Mouse (Mus musculus): Measurements from ENCODE around the gene Stk16. TPM values are rescaled to one million over a fixed set of nuclear protein-coding genes. Genes with fewer than 3 reads are reported as not detected.
A peak's percentile ranks its signal among the peaks of the same experiment; 100 is the strongest.

Gene Stk16
- polyA plus RNA-seq, 1 experiment from 2014 or later, result 181 TPM

DNA sequence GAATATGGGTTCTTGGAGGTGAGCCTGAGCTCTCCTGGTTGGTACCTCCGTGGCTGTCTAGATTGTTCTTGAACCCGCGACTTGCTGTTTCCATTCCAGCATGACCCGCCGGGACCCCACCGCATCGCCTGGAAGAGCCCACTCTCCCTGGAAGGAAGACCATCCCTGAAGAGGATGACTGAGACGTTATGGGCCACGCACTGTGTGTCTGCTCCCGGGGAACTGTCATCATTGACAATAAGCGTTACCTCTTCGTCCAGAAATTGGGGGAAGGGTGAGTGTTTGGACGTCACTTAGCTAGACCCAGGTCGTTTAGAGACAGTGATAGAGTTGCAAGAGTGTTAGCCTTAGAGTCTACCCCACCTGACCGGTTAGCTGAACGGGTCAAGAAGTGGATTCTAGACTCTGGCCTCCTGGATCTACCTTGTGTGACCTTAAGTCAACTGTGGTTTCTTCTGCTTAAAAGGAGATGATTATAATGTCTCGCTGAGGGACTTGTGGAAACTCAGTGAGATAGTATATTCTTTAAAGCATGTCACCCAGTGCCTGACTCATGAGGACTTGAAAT, 587 bp downstream of the Stk16 start:
- DNase-seq (ENCODE audit: low read depth, low spot score), result no peak
- no peak for ATAC-seq
- H3K27me3 ChIP-seq, result no peaks in the 10 kb centered on the region
- CTCF ChIA-PET, result interaction anchor here (1.0 kb wide), 1 partner anchor 40 kb away, joined by 3 read pairs; no protein-coding TSS in a partner anchor
- TF ChIP-seq CTCF (IDR thresholded peaks at IDR 0.05), result no peak
- POLR2A ChIA-PET, result interaction anchor here (0.9 to 1.3 kb wide), 2 partner anchors 26 to 38 kb away, joined by 3 read pairs; no protein-coding TSS in a partner anchor
- in situ Hi-C loops (cut with MboI; ENCODE audit: low pct_unique_long_range_greater_than_20kb), result no loop called here

DNA sequence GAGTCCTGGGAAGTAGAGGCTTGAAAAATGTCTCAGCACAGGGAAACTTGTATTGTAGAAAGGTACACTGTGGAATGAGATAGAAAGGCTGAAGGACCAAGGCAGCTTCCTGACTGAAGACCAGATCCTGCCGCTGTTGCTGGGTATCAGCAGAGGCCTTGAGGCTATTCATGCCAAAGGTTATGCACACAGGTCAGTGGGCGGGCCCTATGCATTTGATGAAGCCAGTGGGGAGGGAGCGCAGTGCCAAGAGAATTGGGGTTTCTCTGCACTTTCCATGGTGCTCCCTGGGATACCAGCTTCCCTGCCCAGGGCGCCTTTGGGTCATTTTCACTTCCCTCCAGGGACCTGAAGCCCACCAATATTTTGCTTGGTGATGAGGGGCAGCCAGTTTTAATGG, 1.9 kb downstream of the Stk16 start:
- in situ Hi-C loops (cut with MboI; ENCODE audit: low pct_unique_long_range_greater_than_20kb), result no loop called here
- ChIA-PET CTCF (no interaction called here), POLR2A (no interaction called here)
- DNase-seq (ENCODE audit: low read depth, low spot score) (no peak), ATAC-seq (no peak)
- no peak for TF ChIP-seq CTCF (IDR thresholded peaks at IDR 0.05)
- no peaks in the 10 kb centered on the region for H3K27me3 ChIP-seq

DNA sequence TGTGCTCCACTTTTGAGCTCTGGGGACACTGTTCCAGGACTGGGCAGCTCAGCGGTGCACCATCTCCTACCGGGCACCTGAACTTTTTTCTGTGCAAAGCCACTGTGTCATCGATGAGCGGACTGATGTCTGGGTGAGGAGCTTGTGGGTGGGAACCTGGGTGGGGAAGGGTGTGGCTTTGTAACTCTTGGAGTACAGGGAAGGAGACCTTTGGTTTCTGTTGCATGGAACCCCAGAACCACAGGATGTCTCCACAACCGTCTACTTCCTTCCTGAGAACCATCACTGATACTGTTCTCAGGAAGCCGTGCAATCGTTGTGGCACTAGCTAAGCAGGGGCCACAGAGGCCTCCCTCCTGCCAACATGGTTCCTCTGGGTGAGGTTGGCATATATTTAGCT, 2.5 kb downstream of the Stk16 start:
- no peak for DNase-seq (ENCODE audit: low read depth, low spot score)
- no peak for ATAC-seq
- no peak for TF ChIP-seq CTCF (IDR thresholded peaks at IDR 0.05)
- no peaks in the 10 kb centered on the region for H3K27me3 ChIP-seq
- in situ Hi-C loops (cut with MboI; ENCODE audit: low pct_unique_long_range_greater_than_20kb), result no loop called here
- POLR2A ChIA-PET, result interaction anchor here (1.7 kb wide), 1 partner anchor 21 kb away, joined by 7 read pairs; the partner anchor contains the start of genes Ankzf1 and Atg9a
- CTCF ChIA-PET, result interaction anchor here (2.2 kb wide), 1 partner anchor 38 kb away, joined by 6 read pairs; no protein-coding TSS in a partner anchor

DNA sequence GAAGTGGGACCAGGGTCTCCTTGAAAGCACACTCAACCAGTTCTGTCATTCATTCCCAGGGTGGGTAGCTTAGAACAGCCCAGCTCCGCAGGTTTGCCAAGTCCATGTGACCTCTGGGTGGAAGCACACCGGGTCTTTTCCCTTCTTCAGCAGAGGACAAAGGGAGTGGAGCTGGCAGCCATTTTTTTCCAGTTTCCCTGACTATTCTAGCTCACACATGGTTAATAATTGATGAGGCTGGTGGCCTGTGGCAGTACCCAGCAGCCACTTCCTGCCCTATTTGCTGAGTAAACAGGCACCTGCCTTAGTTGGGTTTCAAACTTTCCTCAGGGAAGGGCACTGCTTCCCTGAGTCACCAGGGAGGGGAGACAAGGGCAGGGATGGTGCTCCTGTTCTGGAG, 3.8 kb downstream of the Stk16 start:
- ATAC-seq, result peak; percentile 86
- ChIA-PET CTCF (interaction anchor here (0.9 to 2.2 kb wide), 3 partner anchors 21 to 37 kb away, joined by 3 to 6 read pairs (median 4); no protein-coding TSS in a partner anchor), POLR2A (interaction anchor here (1.5 to 1.7 kb wide), 2 partner anchors 22 kb away, joined by 7 to 8 read pairs; partner anchors contain the start of genes Ankzf1, Atg9a and Dnajb2)
- no peak for TF ChIP-seq CTCF (IDR thresholded peaks at IDR 0.05)
- peak; percentile 79 for DNase-seq (ENCODE audit: low read depth, low spot score)
- H3K27me3 ChIP-seq, result no peaks in the 10 kb centered on the region
- in situ Hi-C loops (cut with MboI; ENCODE audit: low pct_unique_long_range_greater_than_20kb), result no loop called here

DNA sequence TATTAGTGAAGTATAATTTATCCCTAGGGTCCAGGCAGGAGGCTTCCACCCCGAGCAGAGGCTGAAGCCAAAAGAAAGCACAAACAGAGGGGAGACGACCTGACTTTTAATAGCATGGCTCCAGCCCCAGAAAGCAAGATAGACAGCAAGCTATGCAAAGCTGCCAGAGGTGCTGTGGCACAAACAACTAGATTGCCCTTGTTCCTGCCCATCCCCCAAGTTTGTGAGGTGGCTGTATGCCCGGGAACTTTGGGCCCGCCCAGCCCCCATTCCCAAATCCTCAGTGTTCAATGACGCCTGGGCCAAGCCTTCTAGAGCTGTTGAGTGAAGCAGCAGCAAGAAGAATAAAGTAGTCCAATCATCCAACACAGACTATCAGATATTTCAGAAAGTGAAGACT, 4.2 kb downstream of the Stk16 start:
- DNase-seq (ENCODE audit: low read depth, low spot score) (no peak), ATAC-seq (no peak)
- TF ChIP-seq CTCF (IDR thresholded peaks at IDR 0.05), result no peak
- POLR2A ChIA-PET, result interaction anchor here (1.5 kb wide), 1 partner anchor 21 kb away, joined by 8 read pairs; the partner anchor contains the start of gene Dnajb2
- CTCF ChIA-PET, result interaction anchor here (0.9 to 2.2 kb wide), 3 partner anchors 20 to 37 kb away, joined by 3 to 6 read pairs (median 4); no protein-coding TSS in a partner anchor
- H3K27me3 ChIP-seq, result no peaks in the 10 kb centered on the region
- in situ Hi-C loops (cut with MboI; ENCODE audit: low pct_unique_long_range_greater_than_20kb), result no loop called here

DNA sequence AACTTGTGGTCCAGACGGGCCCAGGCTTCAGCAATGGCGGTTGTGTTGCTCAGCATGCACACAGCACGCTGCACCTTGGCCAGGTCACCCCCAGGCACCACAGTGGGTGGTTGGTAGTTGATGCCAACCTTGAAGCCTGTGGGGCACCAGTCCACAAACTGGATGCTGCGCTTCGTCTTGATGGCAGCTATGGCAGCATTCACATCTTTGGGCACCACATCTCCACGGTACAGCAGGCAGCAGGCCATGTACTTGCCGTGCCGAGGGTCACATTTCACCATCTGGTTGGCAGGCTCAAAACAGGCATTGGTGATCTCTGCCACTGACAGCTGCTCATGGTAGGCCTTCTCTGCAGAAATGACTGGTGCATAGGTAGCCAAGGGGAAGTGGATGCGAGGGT, 5.1 kb downstream of the Stk16 start:
- DNase-seq (ENCODE audit: low read depth, low spot score) (no peak), ATAC-seq (no peak)
- in situ Hi-C loops (cut with MboI; ENCODE audit: low pct_unique_long_range_greater_than_20kb), result no loop called here
- ChIA-PET CTCF (interaction anchor here (1.2 kb wide), 1 partner anchor 20 kb away, joined by 3 read pairs; the partner anchor contains the start of gene Dnajb2), POLR2A (no interaction called here)
- no peak for TF ChIP-seq CTCF (IDR thresholded peaks at IDR 0.05)
- H3K27me3 ChIP-seq, result no peaks in the 10 kb centered on the region

DNA sequence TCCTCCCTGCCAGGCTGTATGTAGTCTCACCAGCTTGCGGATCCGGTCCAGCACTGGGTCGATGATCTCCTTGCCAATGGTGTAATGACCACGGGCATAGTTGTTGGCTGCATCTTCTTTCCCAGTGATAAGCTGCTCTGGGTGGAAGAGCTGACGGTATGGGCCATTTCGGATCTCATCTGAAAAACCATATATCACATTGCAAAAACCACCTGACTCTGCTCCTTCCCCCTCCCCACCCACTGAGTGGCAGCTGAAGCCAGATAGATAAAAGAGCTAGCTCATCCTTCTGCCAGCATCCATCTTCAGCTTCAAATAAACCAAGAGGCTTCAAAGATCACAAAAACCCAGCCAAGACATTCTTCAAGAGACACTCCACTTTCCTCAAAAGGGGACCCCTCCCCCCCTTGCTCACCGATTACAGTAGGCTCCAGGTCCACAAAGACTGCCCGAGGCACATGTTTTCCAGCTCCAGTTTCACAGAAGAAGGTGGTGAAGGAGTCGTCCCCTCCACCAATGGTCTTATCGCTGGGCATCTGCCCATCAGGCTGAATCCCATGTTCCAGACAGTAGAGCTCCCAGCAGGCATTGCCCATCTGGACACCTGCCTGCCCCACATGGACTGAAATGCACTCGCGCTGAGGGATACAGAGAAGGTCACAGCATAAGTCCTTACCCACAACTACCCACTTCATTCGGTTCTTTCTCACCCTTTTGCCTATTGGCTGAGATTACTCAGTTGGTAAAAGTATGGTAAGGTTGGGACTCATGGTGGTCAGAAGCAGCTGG, 6.4 kb downstream of the Stk16 start:
- ATAC-seq (no peak), DNase-seq (ENCODE audit: low read depth, low spot score) (no peak)
- no peaks in the 10 kb centered on the region for H3K27me3 ChIP-seq
- in situ Hi-C loops (cut with MboI; ENCODE audit: low pct_unique_long_range_greater_than_20kb), result no loop called here
- POLR2A ChIA-PET, result interaction anchor here (1.8 to 2.9 kb wide), 2 partner anchors 19 to 22 kb away, joined by 5 to 13 read pairs; partner anchors contain the start of gene Dnajb2
- TF ChIP-seq CTCF (IDR thresholded peaks at IDR 0.05), result no peak
- CTCF ChIA-PET, result interaction anchor here (1.1 to 1.2 kb wide), 2 partner anchors 17 to 37 kb away, joined by 3 to 4 read pairs; no protein-coding TSS in a partner anchor

DNA sequence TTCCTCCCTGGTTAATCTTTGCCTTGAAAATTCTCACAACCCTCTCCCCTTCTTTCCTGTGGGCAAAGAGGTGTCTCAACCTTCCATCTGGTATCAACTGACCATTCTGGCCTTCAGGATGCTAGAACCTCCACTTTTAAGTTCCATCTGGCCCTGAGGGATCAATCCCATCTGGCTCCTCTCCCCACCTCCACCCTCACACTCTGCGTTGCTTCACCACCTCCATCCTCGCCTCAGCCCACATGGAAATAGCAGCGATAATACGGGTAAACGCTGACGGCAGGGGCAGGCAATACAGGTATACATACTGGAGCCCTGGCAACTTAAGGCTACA, 7.2 kb downstream of the Stk16 start:
- H3K27me3 ChIP-seq, result no peaks in the 10 kb centered on the region
- CTCF ChIA-PET, result no interaction called here
- in situ Hi-C loops (cut with MboI; ENCODE audit: low pct_unique_long_range_greater_than_20kb), result no loop called here
- POLR2A ChIA-PET, result interaction anchor here (1.8 to 2.9 kb wide), 2 partner anchors 18 to 21 kb away, joined by 5 to 13 read pairs; partner anchors contain the start of gene Dnajb2
- no peak for DNase-seq (ENCODE audit: low read depth, low spot score)
- no peak for TF ChIP-seq CTCF (IDR thresholded peaks at IDR 0.05)
- ATAC-seq, result no peak

DNA sequence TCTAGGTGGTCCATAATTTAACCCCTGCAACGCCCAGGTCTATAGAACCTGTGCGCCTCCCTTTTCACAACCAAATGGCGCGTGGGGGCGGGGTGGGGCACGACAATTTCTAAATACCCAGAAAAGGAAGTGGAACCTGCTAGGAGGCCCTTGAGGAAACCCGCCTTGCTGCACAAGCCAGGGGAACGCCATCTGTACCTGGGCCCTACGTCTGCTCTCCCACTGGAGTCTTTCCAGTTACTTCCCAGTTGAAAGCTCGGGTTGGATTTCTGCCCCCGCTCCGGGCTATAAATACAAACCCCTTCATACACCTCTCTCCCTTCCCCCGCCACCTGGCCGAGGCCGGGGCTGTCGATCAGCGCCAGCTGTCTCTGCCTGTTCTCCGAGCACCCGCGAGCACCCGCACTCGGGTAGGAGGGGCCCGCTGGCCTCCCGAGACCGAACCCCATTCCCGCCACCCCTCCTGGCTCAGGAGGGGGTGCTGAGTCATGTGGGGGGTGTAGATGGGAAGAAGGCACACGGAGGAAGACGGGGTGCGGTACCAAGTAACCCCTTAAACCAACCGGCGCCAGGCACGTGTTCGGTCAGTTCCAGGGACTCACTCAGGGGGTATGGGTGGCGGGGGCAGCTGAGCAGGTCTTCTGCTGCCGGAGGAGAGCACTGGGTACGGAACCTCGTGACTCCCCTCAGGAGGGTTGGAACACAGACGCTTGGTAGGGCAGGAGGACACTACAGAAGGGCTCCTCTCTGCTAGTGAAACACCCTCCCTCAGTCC, 7.8 kb downstream of the Stk16 start:
- DNase-seq (ENCODE audit: low read depth, low spot score) (no peak), ATAC-seq (no peak)
- POLR2A ChIA-PET, result interaction anchor here (0.9 to 2.9 kb wide), 4 partner anchors 12 to 20 kb away, joined by 5 to 13 read pairs (median 6); partner anchors contain the start of genes A630095N17Rik and Dnajb2
- TF ChIP-seq CTCF (IDR thresholded peaks at IDR 0.05), result no peak
- no peaks in the 10 kb centered on the region for H3K27me3 ChIP-seq
- in situ Hi-C loops (cut with MboI; ENCODE audit: low pct_unique_long_range_greater_than_20kb), result no loop called here
- CTCF ChIA-PET, result no interaction called here

DNA sequence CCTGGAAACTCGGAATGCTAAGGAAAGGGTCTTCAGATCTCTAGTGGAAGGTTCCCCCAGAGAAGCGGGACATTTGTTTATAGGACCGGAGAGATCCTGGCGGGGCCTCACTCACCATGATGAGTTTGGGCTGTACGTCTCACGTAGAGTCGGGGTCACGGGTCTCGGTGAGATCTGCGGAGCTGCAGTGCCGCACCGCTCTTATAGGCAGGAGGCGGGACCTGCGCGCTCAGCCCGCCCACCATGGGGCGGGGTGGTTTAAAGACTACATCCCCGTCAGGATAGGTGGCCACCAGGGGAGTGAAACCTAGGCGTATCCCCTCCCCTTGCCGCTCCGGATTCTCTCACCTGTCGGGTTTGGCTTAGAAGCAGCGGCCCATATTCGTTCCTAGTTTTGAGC, 8.4 kb downstream of the Stk16 start:
- ChIA-PET POLR2A (interaction anchor here (0.9 to 2.9 kb wide), 3 partner anchors 12 to 17 kb away, joined by 5 to 13 read pairs (median 6); partner anchors contain the start of genes A630095N17Rik and Dnajb2), CTCF (no interaction called here)
- no peak for DNase-seq (ENCODE audit: low read depth, low spot score)
- no peak for TF ChIP-seq CTCF (IDR thresholded peaks at IDR 0.05)
- peak; percentile 57 for ATAC-seq
- in situ Hi-C loops (cut with MboI; ENCODE audit: low pct_unique_long_range_greater_than_20kb), result no loop called here
- no peaks in the 10 kb centered on the region for H3K27me3 ChIP-seq
